Comparison of ENCODE assay signal across 9 mouse cellular contexts in the genomic region with DNA sequence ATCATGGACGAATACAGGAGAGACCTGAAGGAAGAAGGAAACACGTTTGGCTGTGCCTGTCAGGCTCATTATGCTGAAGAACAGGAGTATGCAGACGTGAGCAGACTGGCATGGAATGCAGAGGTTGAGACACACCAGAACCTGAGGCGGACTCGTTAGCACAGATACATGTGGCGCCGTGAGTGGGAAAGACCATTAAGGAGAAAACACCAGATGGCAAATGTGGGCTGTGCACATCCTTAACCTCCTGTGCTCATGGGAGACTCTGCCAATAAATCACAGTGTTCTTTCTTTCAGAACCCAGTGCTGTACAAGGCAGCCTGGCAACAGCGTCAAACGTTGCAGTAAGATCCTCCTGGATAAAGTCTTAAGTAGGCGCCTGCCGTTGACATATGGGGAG. TPM values are rescaled to one million over a fixed set of nuclear protein-coding genes. Genes with fewer than 3 reads are reported as not detected.
DNase-seq lines count a peak whose midpoint lies in the region; ATAC-seq lines count a peak whose summit lies in the region.
"Had no signal": no experiment of that assay in that cellular context is flagged by ENCODE, and none has a peak within 500 bp of the region (broad histone marks: within the 10 kb centered on the region; RNA-seq: fewer than 3 reads in every experiment).

No protein-coding gene starts in this region.

- H3K4me2 ChIP-seq in forebrain, embryonic 16.5 days (ENCODE audit: low read length), result no peak overlapping the region
- H3K4me2 ChIP-seq in heart, embryonic 11.5 days, result no peak overlapping the region

- H3K9ac ChIP-seq in forebrain, embryonic 16.5 days (replicated peaks; ENCODE audit: low read depth, low read length), result no peak overlapping the region
- no peak overlapping the region for H3K9ac ChIP-seq in heart, embryonic 11.5 days (ENCODE audit: low read depth, low read length)

- no peaks in the 10 kb centered on the region for H3K9me3 ChIP-seq in forebrain, embryonic 16.5 days (ENCODE audit: control insufficient read depth, low read length)
- H3K9me3 ChIP-seq in embryonic facial prominence, embryonic 10.5 days, result no peaks in the 10 kb centered on the region
- no peaks in the 10 kb centered on the region for H3K9me3 ChIP-seq in heart, embryonic 11.5 days (replicated peaks; ENCODE audit: control insufficient read depth, low read length)

- WGBS in forebrain, embryonic 16.5 days, result 42% methylated on average over 11 of the region's 11 CpGs
- WGBS in embryonic facial prominence, embryonic 10.5 days, result 87% methylated on average over 11 of the region's 11 CpGs
- 78% methylated on average over 11 of the region's 11 CpGs for WGBS in heart, embryonic 11.5 days (ENCODE audit: insufficient replicate concordance)

- DNase-seq in right cerebral cortex, adult 18-20 months, result peak; percentile 74
- no peak for DNase-seq in right cerebral cortex, postnatal 14 days
- peak; percentile 21 to 76 for DNase-seq in left cerebral cortex, adult 8-10 months (ENCODE audit: low spot score in 2 of 2)
- no peak for DNase-seq in heart, adult 18-20 months
- DNase-seq in embryonic facial prominence, embryonic 10.5 days (ENCODE audit: low spot score), result no peak
- DNase-seq: gastrocnemius, postnatal 14 days; kidney, postnatal 25 days had no signal

- H3K27ac ChIP-seq in forebrain, embryonic 16.5 days (ENCODE audit: low read length), result no peak overlapping the region
- H3K27ac ChIP-seq in embryonic facial prominence, embryonic 10.5 days (replicated peaks), result no peak overlapping the region
- H3K27ac ChIP-seq in heart, embryonic 11.5 days (ENCODE audit: low read depth, low read length), result no peak overlapping the region

- ATAC-seq in forebrain, embryonic 16.5 days, result peak; percentile 78
- ATAC-seq in heart, embryonic 11.5 days (replicated peaks; ENCODE audit: insufficient number of reproducible peaks, low FRiP score, low TSS enrichment), result no peak

- H3K4me3 ChIP-seq in forebrain, embryonic 16.5 days (replicated peaks; ENCODE audit: low read length), result no peak overlapping the region
- H3K4me3 ChIP-seq in embryonic facial prominence, embryonic 10.5 days, result no peak overlapping the region
- H3K4me3 ChIP-seq in heart, embryonic 11.5 days (ENCODE audit: low read depth, low read length), result no peak overlapping the region

- no peaks in the 10 kb centered on the region for H3K27me3 ChIP-seq in forebrain, embryonic 16.5 days (replicated peaks; ENCODE audit: control insufficient read depth, insufficient read depth, low read length)
- no peaks in the 10 kb centered on the region for H3K27me3 ChIP-seq in embryonic facial prominence, embryonic 10.5 days (replicated peaks; ENCODE audit: low read depth, poor library complexity, severe bottlenecking)
- no peaks in the 10 kb centered on the region for H3K27me3 ChIP-seq in heart, embryonic 11.5 days (ENCODE audit: control insufficient read depth, insufficient read depth, low read length)

- H3K36me3 ChIP-seq in forebrain, embryonic 16.5 days (ENCODE audit: control insufficient read depth, insufficient read depth), result no peaks in the 10 kb centered on the region
- H3K36me3 ChIP-seq in embryonic facial prominence, embryonic 10.5 days (replicated peaks), result no peaks in the 10 kb centered on the region
- no peaks in the 10 kb centered on the region for H3K36me3 ChIP-seq in heart, embryonic 11.5 days (ENCODE audit: control insufficient read depth, insufficient read depth, low read length)

- peaks cover 6% of the 10 kb centered on the region; the same call in 1 of the 2 replicates for H3K4me1 ChIP-seq in forebrain, embryonic 16.5 days (replicated peaks; ENCODE audit: control insufficient read depth, insufficient read depth, low read length)
- 0 out of 2 replicates have a peak, but pooled peaks cover 2% of the 10 kb centered on the region for H3K4me1 ChIP-seq in embryonic facial prominence, embryonic 10.5 days
- H3K4me1 ChIP-seq in heart, embryonic 11.5 days (ENCODE audit: control insufficient read depth, insufficient read depth, low read length), result no peaks in the 10 kb centered on the region

RNA-seq across cellular contexts. Expression of a gene that starts 20.7 kb away (rescaled TPM):
- not detected in 2 replicates for polyA plus RNA-seq in forebrain, embryonic 16.5 days (2015; fragmentation: Nextera tagmentation; extraction: Ambion mirVana)
- not detected for total RNA-seq in left cerebral cortex, adult 8-10 months (2022)
- not detected for total RNA-seq in heart, adult 18-20 months (2021)
- polyA plus RNA-seq in embryonic facial prominence, embryonic 10.5 days (2016; fragmentation: Nextera tagmentation; extraction: Ambion mirVana), result not detected in 2 replicates
- polyA plus RNA-seq in heart, embryonic 11.5 days (2014; fragmentation: Nextera tagmentation; extraction: Ambion mirVana), result not detected in 2 replicates
- total RNA-seq: gastrocnemius, postnatal 14 days had no signal

Comparison
In these comparisons a context has a peak if more than half of its experiments do, and no peak if none do; other contexts are left out.
1. DNase-seq: peak in right cerebral cortex, adult 18-20 months (single experiment) and left cerebral cortex, adult 8-10 months (2 of 2); none in right cerebral cortex, postnatal 14 days (single experiment), heart, adult 18-20 months (0 of 2) and embryonic facial prominence, embryonic 10.5 days (single experiment).